Mouse (Mus musculus): ENCODE data around the gene Tmem169.
"Not testable (repeated sequence)": the region's sequence is repeated elsewhere in the genome, so short reads cannot be mapped to it uniquely, and the experiment has no call there.

Tmem169 gene

DNA sequence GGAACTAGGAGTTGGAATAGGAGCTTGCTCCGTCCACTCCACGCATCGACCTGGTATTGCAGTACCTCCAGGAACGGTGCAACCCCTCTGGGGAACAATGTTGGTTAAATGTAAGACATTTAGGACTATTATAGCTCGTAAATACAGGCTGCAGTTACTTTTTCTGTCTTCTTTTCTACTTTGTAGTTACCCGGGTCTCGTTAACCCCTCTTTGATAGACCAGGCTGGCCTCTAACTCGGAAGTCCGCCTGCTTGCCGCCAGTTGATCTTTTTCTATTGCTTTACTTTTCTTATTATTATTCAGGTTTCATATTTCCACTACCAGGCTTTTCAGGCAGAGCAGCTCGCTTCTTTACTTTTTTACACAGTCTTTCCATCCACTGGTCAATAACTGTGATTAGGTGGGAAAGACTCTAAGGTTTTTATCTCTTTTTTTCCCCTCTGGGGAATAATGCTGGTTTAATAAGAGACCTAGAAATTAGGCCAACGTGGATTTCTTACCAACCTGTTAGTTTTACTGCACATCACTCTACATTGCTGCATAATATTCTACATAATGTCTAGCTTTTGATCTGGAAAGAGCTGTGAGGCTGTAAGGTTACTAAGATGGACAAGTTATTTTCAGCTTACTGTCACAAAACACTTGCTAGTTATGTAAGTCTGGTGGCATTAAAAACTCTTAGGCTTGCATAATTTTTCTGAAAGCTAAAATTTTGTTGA, 39.7 kb upstream of the Tmem169 start:
- Histone ChIP-seq H3K36me3 (ENCODE audit: insufficient read depth, low read length) (peaks cover 25% of the 10 kb centered on the region), H3K27me3 (ENCODE audit: insufficient read depth, low read length) (no peaks in the 10 kb centered on the region), H3K4me3 (replicated peaks; ENCODE audit: low read length) (no peak overlapping the region), H3K9me3 (ENCODE audit: low read length) (no peaks in the 10 kb centered on the region), H3K4me1 (replicated peaks; ENCODE audit: low read depth, low read length) (peaks cover 80% of the 10 kb centered on the region)
- TF ChIP-seq POU5F1 (IDR thresholded peaks at IDR 0.05; ENCODE audit: borderline replicate concordance, low read length) (no peak), NANOG (IDR thresholded peaks at IDR 0.05; ENCODE audit: borderline replicate concordance, low read length) (no peak), CTCF (conservative IDR thresholded peaks at IDR 0.05; ENCODE audit: low read length) (no peak)

DNA sequence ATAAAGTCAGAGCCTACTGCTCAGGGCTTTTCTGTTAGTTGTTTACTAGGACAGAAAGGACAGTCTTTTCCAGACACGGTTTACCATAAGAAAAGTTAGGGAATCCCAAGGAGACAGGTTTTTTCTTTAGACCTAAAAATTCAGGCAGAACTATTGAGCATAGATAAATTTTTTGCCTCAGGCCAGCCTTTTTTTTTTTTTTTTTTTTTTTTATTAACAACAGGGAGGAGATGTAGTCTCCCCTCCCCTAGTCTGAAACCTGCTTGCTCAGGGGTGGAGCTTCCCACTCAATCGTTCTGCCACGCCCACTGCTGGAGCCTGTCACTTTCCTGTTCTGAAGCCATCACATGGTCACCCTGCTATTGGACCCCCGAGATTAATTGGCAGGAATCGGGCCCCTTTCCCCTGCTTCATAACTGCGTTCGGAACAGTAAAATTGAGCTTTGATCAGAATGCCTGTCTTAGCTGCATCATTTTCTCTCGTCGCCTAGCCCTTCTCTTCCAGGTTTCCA, 35.9 kb upstream of the Tmem169 start:
- Histone ChIP-seq H3K36me3 (ENCODE audit: insufficient read depth, low read length) (peaks cover 22% of the 10 kb centered on the region), H3K4me1 (replicated peaks; ENCODE audit: low read depth, low read length) (peaks cover 60% of the 10 kb centered on the region), H3K4me3 (replicated peaks; ENCODE audit: low read length) (peak overlapping the region; percentile 66)
- not testable (repeated sequence) for H3K27me3 ChIP-seq (ENCODE audit: insufficient read depth, low read length); H3K9me3 ChIP-seq (ENCODE audit: low read length)

DNA sequence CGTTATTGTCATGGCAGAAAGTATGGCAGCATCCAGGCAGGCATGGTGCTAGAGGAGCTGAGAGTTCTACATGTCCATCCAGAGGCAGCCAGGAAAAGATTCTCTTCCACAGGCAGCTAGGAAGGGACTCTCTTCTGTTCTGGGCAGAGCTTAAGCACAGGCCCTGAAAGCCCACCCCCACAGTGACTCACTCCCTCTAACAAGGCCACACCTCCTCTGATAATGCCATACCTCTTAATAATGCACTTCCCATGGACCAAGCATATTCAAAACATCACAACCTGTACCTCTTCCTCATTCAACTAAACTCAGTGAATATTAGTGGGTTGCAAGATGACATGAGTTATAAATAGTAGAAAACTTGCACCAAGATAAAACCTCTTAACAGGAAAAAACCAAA, 32.4 kb upstream of the Tmem169 start:
- Histone ChIP-seq H3K36me3 (ENCODE audit: insufficient read depth, low read length) (peaks cover 16% of the 10 kb centered on the region), H3K9me3 (ENCODE audit: low read length) (no peaks in the 10 kb centered on the region), H3K4me3 (replicated peaks; ENCODE audit: low read length) (no peak overlapping the region), H3K4me1 (replicated peaks; ENCODE audit: low read depth, low read length) (peaks cover 63% of the 10 kb centered on the region), H3K27me3 (ENCODE audit: insufficient read depth, low read length) (no peaks in the 10 kb centered on the region)
- TF ChIP-seq CTCF (conservative IDR thresholded peaks at IDR 0.05; ENCODE audit: low read length): no peak
- no peak for TF ChIP-seq POU5F1 (IDR thresholded peaks at IDR 0.05; ENCODE audit: borderline replicate concordance, low read length)
- no peak for TF ChIP-seq NANOG (IDR thresholded peaks at IDR 0.05; ENCODE audit: borderline replicate concordance, low read length)

DNA sequence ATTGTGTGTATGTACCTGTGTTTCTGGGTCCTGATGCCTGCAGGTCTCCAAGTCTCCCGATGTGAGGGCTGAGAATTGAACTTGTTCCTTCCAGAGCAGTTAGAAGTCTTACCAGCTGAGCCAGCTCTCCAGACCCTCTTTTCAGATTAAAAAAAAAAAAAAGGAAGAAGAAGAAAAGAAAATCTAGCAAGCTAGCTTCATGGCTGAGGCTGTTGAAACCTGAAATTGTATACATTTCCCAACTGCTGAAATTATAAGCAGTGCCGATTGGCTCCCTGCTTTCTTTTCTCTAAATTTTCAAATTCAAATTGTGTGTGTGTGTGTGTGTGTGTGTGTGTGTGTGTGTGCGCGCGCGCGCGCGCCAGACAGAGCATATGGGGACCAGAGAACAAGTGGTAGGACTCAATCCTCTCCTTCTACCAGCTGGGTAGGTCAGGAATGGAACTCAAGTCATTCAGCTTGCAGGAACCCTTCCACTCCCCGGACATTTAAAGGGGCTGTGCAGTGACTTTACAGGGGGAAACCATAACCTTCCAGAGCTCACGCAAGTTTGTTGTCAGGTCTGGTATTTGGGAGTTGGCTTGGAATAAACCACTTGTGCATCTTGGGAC, 30.2 kb upstream of the Tmem169 start:
- H3K4me1 ChIP-seq (replicated peaks; ENCODE audit: low read depth, low read length): peaks cover 66% of the 10 kb centered on the region
- H3K4me3 ChIP-seq (replicated peaks; ENCODE audit: low read length): peak overlapping the region; percentile 14; the same call in 1 of the 2 replicates
- no peaks in the 10 kb centered on the region for H3K27me3 ChIP-seq (ENCODE audit: insufficient read depth, low read length)
- H3K36me3 ChIP-seq (ENCODE audit: insufficient read depth, low read length): peaks cover 34% of the 10 kb centered on the region
- no peak for TF ChIP-seq CTCF (conservative IDR thresholded peaks at IDR 0.05; ENCODE audit: low read length)
- no peak for TF ChIP-seq POU5F1 (IDR thresholded peaks at IDR 0.05; ENCODE audit: borderline replicate concordance, low read length)
- no peak for TF ChIP-seq NANOG (IDR thresholded peaks at IDR 0.05; ENCODE audit: borderline replicate concordance, low read length)
- no peaks in the 10 kb centered on the region for H3K9me3 ChIP-seq (ENCODE audit: low read length)

DNA sequence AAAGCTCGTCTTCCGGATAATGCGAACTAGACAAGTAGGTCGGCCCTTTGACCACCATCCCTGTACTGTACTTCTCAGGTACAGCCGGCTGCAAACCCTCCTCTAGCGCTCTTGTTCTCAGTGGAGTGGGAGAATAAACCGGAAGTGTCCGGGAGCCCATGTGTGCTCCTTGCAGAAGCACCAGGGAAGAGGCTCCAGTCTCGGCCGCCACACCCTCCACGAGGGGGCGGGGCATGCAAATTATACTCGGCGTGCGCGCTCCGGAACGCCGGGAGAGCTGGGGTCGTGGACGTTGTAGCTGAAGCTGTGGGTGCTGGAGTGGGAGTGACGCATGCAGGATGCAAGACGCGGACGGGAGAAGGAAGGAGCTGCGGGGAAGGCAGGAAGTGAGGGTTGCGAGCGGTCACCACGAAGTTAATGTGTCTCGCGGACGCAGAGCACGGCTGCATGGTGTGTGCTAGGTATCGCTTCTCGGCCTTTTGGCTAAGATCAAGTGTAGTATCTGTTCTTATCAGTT, 29.6 kb upstream of the Tmem169 start:
- peak overlapping the region; percentile 61 for H3K4me3 ChIP-seq (replicated peaks; ENCODE audit: low read length)
- TF ChIP-seq NANOG (IDR thresholded peaks at IDR 0.05; ENCODE audit: borderline replicate concordance, low read length): no peak
- TF ChIP-seq CTCF (conservative IDR thresholded peaks at IDR 0.05; ENCODE audit: low read length): no peak
- TF ChIP-seq POU5F1 (IDR thresholded peaks at IDR 0.05; ENCODE audit: borderline replicate concordance, low read length): no peak
- no peaks in the 10 kb centered on the region for H3K27me3 ChIP-seq (ENCODE audit: insufficient read depth, low read length)
- H3K36me3 ChIP-seq (ENCODE audit: insufficient read depth, low read length): peaks cover 40% of the 10 kb centered on the region
- peaks cover 66% of the 10 kb centered on the region for H3K4me1 ChIP-seq (replicated peaks; ENCODE audit: low read depth, low read length)
- H3K9me3 ChIP-seq (ENCODE audit: low read length): no peaks in the 10 kb centered on the region

DNA sequence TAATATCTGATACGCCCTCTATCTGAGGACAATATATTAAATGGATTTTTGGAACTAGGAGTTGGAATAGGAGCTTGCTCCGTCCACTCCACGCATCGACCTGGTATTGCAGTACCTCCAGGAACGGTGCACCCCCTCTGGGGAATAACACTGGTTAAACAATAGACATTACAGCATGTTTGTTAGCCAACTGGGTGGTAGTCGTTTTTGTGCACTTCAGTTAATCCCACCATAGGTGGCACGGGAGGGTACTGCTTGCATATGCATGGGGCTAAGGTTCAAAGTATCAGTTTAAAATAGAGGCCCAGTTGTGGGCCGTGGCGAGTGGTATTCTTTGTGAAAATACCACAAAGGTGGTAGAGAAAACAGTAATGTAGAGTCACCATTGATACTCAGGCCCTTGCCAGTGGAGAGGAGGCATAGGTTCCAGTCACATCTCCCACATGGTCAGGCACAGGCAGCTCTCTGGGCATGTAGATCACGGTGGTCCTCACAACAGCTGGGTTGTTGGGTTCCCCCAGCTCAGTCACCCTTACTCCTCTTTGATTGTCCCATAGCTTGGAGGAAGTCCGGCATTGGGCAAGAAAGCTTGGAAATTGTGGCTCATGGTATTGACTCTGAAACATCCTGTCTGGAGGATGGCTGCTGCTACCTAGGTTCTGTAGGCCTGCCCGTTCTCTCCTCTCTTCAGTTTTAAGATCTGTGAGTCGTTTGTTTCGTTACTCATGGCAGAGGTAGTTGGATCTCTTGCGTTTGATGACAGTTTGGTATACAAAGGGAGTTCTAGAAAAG, 28.9 kb upstream of the Tmem169 start:
- H3K9me3 ChIP-seq (ENCODE audit: low read length): no peaks in the 10 kb centered on the region
- H3K27me3 ChIP-seq (ENCODE audit: insufficient read depth, low read length): no peaks in the 10 kb centered on the region
- H3K4me3 ChIP-seq (replicated peaks; ENCODE audit: low read length): peak overlapping the region; percentile 37
- H3K4me1 ChIP-seq (replicated peaks; ENCODE audit: low read depth, low read length): peaks cover 66% of the 10 kb centered on the region
- peaks cover 42% of the 10 kb centered on the region for H3K36me3 ChIP-seq (ENCODE audit: insufficient read depth, low read length)
- peak; percentile 92 for TF ChIP-seq POU5F1 (IDR thresholded peaks at IDR 0.05; ENCODE audit: borderline replicate concordance, low read length)
- TF ChIP-seq CTCF (conservative IDR thresholded peaks at IDR 0.05; ENCODE audit: low read length): no peak
- no peak for TF ChIP-seq NANOG (IDR thresholded peaks at IDR 0.05; ENCODE audit: borderline replicate concordance, low read length)

DNA sequence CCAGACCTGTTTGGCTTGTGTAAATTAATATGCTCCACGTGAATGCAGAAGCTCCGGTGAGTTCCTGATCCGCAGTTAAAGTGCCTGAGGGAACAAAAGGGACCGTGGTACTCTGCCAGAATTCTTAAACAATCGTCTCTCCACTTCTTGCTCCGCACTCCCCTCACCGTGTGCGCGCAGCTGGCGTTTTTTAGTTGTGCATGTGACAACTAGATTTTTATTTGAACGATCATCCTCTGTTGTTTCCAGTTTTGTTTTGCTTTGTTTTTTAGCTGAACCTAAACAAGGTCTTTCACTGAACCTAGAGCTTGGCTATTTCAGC, 28.4 kb upstream of the Tmem169 start:
- H3K4me3 ChIP-seq (replicated peaks; ENCODE audit: low read length): peak overlapping the region; percentile 37
- H3K36me3 ChIP-seq (ENCODE audit: insufficient read depth, low read length): peaks cover 47% of the 10 kb centered on the region
- H3K9me3 ChIP-seq (ENCODE audit: low read length): no peaks in the 10 kb centered on the region
- TF ChIP-seq POU5F1 (IDR thresholded peaks at IDR 0.05; ENCODE audit: borderline replicate concordance, low read length) (no peak), CTCF (conservative IDR thresholded peaks at IDR 0.05; ENCODE audit: low read length) (no peak), NANOG (IDR thresholded peaks at IDR 0.05; ENCODE audit: borderline replicate concordance, low read length) (no peak)
- H3K4me1 ChIP-seq (replicated peaks; ENCODE audit: low read depth, low read length): peaks cover 65% of the 10 kb centered on the region
- H3K27me3 ChIP-seq (ENCODE audit: insufficient read depth, low read length): no peaks in the 10 kb centered on the region

Data from E14TG2a.4 (cell line).